Mouse (Mus musculus) brain, embryonic 18.5 days (tissue): ENCODE measurements around the gene Lrrc47.
A peak's percentile ranks its signal among the peaks of the same experiment; 100 is the strongest.

ENCODE experiments used
- DNase-seq: peaks from one replicate; pipeline ENCODE4 v3.0.0-alpha.2; 2012; ENCODE audit warnings: low read depth, low spot score

Lrrc47 gene

DNA sequence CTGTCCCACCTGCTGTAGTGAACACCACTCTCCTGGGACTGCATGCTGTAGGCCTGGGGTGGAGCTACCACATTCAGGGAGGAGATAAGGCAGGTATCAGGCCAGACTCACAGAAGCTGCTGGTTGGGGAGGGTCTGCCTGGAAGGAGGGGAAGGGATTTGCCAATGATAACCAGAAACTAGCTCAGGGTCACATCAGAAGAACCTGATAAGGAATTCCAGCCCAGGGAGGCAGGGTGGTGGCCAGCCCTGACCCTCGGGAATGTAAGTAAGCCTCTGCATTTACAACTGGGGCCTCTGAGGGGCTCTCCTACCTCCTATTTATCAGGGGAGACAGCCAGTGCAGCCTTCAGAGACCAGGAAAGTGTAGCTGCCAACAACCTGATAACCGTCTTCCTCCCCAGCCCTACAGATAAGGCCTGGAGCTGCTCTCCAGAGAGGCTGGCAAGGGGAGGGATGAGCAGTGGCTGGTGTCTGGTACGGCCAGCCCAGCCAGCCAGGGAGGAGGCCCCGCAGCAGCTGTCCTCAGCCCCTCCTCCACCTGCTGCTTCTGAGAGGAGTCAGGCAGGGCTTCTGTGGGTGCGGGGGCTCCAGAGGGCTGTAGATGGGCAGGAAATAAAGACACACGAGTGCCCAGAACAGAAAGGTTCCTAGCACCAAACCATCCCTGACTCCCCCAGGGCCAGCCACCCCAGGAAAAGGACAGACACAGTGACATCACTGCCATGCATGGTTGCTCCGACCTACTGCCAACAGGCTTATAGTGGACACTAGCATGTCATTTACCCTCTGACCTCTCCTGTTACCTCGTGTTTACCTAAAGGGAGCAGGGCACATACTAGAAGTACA, 12.4 kb downstream of the Lrrc47 start:
- no peak for DNase-seq

DNA sequence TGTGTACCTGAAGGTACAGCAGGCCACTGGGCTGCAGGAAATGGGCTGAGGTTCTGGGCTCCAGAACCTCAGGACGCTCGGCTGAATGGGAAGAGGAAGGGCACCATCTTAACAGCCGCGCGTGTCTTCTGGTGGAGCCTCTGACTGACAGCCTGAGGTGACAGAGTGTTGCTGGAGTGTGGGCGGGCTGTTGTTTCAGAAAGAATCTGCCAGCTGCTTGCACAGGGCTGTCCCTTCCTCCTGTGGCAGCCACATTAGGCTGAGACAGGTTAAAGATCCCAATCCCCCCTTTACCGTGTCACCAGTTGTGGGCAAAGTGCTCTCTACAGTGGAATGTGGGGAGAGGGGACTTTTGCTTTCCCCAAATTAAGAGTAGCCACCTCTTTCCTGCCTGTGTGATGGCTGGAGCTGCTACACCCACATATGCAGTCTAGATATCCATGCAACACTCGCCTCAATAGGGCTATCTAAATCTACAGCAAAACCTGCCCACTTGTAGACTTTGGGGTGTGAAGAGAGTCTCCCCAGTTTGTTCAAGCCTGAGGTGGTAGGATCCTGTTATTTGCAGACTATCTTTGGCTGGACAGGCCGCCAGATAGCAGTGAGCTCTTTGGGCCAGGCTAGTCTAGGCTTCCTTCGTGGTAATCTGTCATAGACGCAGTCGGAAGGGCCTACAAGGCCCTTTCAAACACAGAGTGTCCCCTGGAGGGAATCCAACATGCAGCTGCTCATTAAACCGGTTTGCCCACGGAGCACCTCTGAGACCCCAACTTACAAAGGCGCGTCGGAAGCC, 13.4 kb downstream of the Lrrc47 start:
- DNase-seq, result no peak

DNA sequence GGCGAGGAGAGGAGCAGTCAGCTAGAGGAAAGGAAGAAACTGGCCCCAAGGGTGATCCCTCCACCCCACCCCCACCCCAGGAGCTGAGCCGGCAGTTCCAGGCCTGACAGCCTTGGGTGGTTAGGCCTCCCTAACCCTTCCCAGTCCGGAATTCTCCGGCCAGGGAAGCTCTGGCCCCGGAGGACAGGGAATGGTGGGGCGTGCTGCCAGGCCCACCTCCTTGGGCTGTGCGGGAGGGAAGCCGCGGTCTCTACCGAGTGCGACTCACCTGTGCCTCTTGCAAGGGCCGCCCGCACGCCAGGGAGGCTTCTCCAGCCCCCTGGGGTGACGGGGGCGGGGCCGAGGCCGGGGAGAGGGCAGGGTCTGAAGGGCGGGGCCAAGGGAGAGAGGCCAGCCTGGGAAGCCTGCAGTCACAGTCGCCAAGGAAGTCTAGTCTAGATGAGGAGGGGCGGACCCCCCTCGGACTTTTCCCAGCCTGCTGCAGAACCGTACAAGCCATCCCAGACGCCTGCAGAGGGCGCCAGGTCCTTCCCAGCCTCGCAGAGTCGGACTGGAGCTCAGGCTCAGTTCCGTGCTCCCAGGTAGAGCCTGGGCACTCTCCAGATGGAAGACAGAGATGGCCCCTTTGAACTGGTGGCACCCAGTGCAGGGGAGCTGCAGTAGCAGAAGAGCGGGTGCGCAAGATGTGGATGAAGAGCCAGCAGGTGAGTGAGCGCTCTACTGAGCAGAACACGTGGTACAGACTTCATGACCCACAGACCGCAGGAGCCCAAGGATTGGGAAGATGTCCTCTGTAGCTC, 14.3 kb downstream of the Lrrc47 start, which contains the start of gene Smim1:
Smim1 (minus strand) TSS at position 590 of the 800 bp plus-strand sequence.
- DNase-seq, result no peak

DNA sequence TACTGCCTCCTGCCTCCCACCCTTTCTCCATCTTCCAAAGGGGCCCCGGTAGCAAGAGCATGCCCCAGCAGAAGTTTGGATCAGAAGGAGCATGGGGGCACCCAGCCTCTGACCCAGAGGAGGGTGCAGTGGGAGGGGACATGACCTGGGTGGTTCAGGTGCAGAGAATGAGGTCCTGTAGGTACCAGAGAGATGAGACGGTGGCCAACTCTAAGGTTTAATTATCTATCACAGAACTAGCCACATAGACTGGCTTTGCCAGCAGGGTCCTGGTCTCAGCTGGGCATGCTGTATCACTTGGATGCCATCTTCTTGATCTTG, 14.9 kb downstream of the Lrrc47 start:
- no peak for DNase-seq

DNA sequence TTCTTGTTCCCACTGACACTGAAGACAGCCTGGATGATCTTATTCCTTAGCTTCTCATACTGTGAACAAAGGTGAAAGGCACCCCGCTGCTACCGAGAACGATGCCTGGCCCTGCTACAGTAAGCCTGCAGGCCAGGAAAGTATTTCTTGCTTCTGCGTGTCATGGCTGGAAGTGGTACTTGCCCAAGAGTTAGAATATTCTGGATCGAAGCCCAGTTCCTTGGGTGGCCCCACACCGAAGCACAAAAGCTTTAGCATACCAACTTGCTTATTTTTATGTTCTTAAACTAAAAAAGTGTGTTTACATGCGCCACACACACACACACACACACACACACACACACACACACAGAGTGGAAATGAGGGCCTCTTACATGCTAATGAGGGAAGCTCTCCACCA, 16.5 kb downstream of the Lrrc47 start:
- no peak for DNase-seq

DNA sequence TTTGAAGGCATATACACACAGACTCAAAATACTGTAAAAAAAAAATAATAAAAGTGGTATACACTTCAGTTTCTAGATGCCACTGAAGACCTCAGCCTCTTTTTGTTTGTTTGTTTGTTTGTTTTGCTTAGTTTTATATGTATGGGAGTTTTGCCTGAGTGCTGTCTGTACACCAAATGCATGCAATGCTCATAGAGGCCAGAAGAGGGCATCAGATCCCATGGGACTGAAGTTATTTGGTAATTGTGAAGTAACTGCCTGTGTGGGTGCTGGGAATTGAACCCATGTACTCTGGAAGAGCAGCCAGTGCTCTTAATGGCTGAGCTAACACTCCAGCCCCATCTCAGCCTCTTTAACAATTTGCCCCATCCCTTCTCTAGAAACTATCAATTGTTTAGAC, 17.1 kb downstream of the Lrrc47 start:
- DNase-seq, result no peak

DNA sequence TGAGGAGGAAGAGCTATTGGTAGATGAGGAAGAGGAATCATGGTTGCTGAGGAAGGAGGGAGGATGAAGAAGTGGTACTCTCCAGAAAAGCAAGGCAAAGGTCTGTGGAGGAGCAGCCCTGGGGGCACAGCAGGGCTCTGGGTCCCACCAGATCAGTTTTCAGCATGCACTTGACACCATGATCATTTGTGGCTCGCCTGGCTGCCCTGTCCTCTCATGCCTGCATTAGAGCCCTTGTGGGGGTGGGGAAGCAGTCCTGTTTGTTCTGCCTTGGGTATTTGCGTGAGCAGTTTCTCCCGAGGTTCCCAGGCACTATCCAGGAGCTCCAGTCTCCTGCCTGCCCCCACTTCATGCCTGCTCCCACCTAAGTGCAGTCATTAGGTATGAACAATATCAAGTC, 25.6 kb downstream of the Lrrc47 start:
- no peak for DNase-seq

DNA sequence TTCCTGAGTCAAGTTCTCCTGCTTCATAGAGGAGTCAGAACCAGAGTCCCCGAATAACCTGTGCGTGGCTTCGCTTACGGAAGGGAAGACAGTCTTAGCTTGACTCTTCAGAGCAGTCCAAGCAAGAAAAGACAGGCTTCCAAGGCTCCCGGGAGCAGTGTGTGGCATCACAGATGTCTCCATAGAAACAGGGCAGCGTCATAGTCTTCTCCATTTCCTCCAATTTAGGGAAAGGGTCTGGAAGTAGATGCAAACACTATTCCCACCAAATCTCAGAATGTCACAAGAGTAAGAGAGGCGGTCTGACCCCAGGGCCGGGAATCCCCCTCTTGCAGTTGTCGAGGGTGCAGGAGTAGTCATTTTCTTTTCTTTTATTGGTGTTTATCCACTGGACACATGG, 31.0 kb downstream of the Lrrc47 start, which contains the start of gene Ccdc27:
Ccdc27 (minus strand) TSS at position 101 of the 400 bp plus-strand sequence.
- DNase-seq, result no peak

DNA sequence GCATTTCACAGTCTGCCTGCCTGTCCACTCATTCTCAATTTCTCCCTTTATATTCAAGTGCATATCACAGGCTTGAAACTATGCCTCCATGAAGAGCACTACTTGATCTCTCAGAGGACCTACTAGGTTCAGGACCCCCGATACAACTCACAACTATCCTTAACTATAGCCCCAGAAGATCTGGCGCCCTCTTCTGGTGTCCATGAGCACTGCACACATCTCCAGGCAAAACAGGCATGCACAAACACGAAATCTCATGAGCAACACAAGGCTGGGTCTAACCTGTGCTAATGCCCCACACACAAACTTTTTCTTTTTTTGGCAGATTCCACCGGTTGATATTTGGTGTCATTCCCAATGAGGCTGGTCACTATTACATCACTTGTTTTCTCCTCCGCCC, 34.3 kb downstream of the Lrrc47 start:
- no peak for DNase-seq

DNA sequence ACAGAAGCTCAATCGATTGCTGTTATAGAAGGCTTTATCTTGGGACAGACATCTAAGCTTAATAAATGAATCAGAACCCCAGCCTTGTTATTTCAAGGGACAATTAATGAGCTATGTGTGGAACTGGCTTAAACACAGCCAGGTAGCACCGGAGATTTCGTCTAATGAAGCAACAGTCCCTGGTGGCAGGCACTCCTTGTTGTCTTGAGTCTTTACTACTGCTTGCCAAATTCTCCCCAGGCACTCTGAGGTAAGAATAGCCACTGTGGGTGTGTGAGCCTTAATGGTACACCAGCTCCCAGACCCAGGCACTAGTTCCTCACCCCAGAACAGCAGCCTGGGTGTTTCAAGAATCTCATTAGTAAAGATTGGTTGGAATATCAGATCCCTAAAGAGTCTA, 39.9 kb downstream of the Lrrc47 start:
- DNase-seq, result no peak

DNA sequence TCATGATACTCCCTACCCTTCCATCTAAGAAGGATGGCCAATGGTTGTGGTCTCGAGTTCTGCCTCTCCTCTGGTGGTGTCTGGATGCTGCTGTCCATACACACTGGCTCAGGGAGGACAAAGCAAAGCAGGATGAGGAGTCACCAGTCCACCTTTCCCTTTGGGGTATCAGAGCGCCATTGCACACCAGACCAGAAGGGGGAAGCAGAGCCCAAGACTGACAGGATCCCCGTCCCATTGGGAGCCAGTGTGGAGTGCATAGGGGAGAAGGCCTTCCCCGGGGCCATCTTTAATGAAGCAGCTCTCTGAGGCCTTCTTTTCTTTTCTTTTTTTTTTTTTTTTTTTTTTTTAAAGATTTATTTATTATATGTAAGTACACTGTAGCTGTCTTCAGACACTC, 41.5 kb downstream of the Lrrc47 start:
- DNase-seq, result no peak

DNA sequence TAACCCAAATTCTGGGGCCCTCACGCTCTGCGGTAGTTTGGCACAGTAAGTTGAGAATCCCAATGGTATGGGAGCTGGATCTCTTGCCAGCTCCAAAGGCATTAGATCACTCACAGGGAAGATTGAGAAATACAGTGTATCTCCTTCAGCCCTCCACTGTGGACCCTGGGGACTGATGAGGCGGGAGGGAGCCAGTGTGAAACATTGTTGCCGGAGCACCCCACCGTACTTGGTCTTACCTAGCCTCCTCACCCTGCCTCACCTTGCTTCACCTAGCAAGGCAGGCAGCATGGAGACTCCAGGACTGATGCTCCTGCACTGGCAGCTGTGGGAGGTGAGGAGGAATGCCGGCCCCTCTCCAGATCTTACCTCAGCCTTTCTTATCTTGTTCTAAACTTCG, 44.0 kb downstream of the Lrrc47 start:
- DNase-seq, result no peak

DNA sequence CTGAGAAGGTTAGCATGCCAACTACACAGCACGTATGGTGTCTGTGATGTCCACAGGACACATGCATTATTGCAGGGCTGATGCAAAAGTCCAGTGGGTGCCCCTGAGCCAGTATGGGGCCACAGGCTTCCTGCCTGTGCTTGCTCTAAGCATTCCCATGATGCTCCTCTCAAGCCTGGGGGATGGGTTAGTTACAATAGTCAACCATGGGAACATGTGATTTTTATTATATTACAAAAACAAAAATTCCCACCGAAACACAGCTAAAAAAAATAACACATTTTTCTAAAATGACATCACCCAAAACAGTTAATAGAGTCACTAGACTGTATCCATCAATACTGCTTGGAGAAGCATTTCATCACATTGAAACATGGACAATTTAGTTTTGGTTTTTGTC, 44.5 kb downstream of the Lrrc47 start:
- DNase-seq, result no peak

DNA sequence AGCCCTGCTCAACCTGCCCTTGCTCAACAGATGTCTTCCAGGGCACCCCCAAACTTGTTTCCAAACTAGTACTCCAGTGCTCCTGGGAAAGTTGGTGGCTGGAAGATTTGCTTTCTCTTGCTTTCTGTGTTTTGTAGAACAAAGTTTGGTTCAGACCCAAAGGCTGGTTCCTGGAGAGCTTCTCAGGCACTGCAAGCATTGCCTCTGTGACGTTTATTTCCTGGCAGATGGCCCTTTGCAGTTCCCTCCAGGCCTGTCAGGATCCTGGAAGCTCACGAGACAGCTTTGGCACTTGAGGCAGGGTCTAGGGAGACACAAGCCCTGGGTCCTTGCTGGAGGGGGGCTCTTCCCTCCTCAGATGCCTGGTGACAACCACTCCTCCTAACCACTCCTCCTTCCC, 45.1 kb downstream of the Lrrc47 start:
- no peak for DNase-seq

DNA sequence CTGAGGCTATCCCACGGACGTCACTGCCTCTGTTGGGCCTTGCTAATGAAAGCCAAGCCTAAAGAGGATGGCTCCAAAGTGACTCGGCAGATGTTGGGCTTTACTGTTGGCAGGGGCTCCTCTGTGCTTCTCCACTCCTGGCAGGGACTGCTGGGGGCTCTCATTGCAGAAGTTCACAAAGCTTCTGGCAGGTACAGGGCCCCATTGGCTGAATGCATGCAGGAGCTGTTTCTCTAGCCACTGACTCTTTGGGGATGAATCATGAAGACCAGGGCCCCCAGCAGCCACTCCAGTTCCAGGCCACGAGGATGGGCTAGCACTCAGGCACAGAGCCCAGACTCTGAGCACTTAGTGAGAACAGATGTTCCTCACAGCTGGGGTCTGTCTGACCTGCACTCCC, 46.2 kb downstream of the Lrrc47 start:
- DNase-seq, result no peak

DNA sequence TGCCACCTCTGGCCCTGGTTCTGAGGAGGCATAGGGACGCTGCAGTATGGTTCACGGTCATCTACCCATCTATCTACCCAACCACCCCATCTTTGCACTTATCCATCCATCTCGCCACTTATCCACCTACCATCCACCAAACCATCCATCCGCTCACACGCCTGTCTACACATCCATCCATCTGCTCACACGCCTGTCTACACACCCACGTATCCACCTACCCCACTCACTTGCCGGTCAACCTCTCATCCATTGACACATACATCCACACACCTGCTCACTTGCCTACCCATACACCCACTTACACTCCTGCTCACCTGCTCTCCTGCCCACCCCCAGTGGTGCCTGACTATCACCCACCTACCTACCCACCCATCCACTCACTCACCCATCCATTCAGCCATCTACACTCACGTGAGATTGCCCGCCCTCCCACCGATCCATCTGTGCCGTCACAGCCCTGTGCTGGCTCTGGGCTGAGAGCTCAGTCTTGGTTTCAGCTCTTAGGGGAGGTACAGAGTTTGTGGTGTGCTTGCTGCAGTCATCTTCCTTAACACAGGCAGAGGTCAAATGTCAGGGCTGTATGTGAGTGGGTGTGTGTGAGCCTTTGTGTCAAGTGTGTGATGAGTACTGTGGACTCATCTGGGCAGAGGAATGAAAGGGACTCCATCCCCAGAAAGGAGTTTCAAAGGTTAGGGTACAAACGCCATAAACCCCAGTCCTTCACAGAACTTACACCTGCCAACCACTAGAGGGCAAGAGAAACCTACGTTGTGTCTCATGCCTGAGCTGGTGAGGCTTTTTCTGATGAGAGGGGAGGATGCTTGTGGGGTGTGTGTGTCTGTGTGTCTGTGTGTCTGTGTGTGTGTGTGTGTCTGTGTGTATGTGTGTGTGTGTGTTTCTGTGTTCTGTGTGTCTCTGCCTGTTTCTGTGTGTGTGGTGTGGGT, 53.6 kb downstream of the Lrrc47 start:
- peak; percentile 32 for DNase-seq

DNA sequence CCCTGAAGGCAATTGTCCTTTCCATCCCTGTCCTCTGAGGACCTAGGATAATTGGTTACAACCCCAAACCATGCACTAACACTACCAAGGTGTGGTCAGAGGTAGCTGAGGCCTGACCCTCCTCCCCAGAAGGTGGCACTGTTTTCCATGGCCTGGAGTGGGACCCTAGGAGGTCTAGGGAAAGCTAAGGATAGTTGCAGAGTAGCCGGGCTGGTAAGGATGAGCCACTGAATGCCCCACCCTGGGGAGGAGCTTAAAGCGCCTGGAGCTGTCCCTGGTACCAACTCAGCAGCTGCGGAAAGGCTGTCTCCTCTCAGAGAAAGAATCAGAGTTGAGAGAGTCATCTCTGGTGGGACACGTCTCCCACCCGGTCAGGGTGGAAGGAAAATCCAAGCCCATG, 59.4 kb downstream of the Lrrc47 start:
- DNase-seq, result no peak
